Mouse (Mus musculus) lung, adult 2 months (tissue): ENCODE measurements around the gene Kptn.

Source experiments
- CTCF ChIP-seq: fragments of 200-500 bp; IDR thresholded peaks from 2 replicates; pipeline ENCODE4 v1.5.1; 2011; ENCODE audit warnings: mild to moderate bottlenecking, low read length, control low read depth; ENCODE audit not compliant: insufficient read depth
- POLR2A ChIP-seq: fragments of 200-500 bp; IDR thresholded peaks from 2 replicates; pipeline ENCODE4 v1.6.1; 2011; ENCODE audit warnings: low read depth, mild to moderate bottlenecking, control low read depth, low read length, borderline replicate concordance; ENCODE audit errors: extremely low read depth

DNA sequence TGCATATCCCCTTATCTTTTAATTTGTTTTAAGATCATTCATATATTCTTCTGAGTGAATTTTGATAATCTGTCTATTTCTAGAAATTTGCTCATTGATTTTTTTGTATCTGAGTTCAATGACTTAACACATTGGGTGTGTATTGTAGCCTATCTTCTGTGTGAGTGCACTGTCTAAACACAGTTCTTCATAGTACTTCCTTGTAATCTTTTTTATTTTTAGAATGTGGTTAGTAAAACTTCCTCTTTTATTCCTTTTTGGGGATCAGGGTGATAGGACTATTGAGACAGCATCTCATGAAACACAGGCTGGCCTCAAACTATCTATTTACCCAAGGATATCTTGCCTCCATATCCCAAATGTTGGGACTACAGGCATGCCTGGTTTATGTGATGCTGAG is 48.8 kb upstream of the Kptn start:
- TF ChIP-seq POLR2A (no peak), CTCF (no peak)
